Mouse (Mus musculus) embryonic facial prominence, embryonic 10.5 days (tissue): ENCODE data around the gene Hspb9. TPM values are rescaled to one million over a fixed set of nuclear protein-coding genes. Genes with fewer than 3 reads are reported as not detected.

Experiments
- DNase-seq: peaks from one replicate; pipeline ENCODE4 v3.0.0-alpha.2; 2017; ENCODE audit warnings: low spot score
- H3K27ac ChIP-seq: fragments of 300-500 bp; sonication (generic); replicated peaks from 2 replicates; pipeline ENCODE4 v1.5.1; 2016; ENCODE audit warnings: mild to moderate bottlenecking
- H3K27me3 ChIP-seq: fragments of 300-500 bp; sonication (generic); replicated peaks from 2 replicates; pipeline ENCODE4 v1.6.1; 2016; ENCODE audit warnings: low read depth, mild to moderate bottlenecking; ENCODE audit not compliant: poor library complexity, severe bottlenecking
- H3K36me3 ChIP-seq: fragments of 300-500 bp; sonication (generic); replicated peaks from 2 replicates; pipeline ENCODE4 v1.6.1; 2016; ENCODE audit warnings: mild to moderate bottlenecking, moderate library complexity
- H3K4me1 ChIP-seq: fragments of 300-500 bp; sonication (generic); 2 replicates; pipeline ENCODE4 v1.6.1; 2016
- H3K4me3 ChIP-seq: fragments of 300-500 bp; sonication (generic); 2 replicates; pipeline ENCODE4 v1.5.1; 2016; ENCODE audit warnings: mild to moderate bottlenecking, moderate library complexity
- H3K9me3 ChIP-seq: fragments of 300-500 bp; sonication (generic); 2 replicates; pipeline ENCODE4 v1.6.1; 2016; ENCODE audit warnings: mild to moderate bottlenecking
- WGBS: fragments of 180-500 bp; shearing (Covaris S2); methylation state at CpG from one replicate; pipeline ENCODE4 v1.1.7; 2016; 5-methylcytosine and 5-hydroxymethylcytosine counted together
- polyA plus RNA-seq: library from polyadenylated mRNA; unstranded; fragments of >200 nt; fragmentation: Nextera tagmentation; extraction: Ambion mirVana; gene quantifications from 2 replicates; pipeline ENCODE4 v1.2.1, GENCODE M21; 2016

Gene Hspb9
- 0.56 TPM in 1 of 2 replicates, not detected in the other for polyA plus RNA-seq

- DNase-seq = peak; percentile 79
- Histone ChIP-seq H3K4me3 (peak within 1 kb of the TSS; percentile 97), H3K36me3 (peaks cover 61% of the 10 kb centered on the region), H3K4me1 (peaks cover 48% of the 10 kb centered on the region), H3K27me3 (no peaks in the 10 kb centered on the region), H3K27ac (peak within 1 kb of the TSS; percentile 99), H3K9me3 (no peaks in the 10 kb centered on the region)
- WGBS = 2% methylated on average over 38 of the region's 38 CpGs
Measured at GRCm38 (mm10) chr11:100713735-100714533, at the start of gene Hspb9. TSS of gene Hspb9 (plus strand) at chr11:100713850.

GRCm38 (mm10) chr11:100671049-100671448 lies 42.6 kb upstream of the Hspb9 start:
- Histone ChIP-seq H3K4me3 (no peak overlapping the region), H3K27me3 (peaks cover 41% of the 10 kb centered on the region), H3K4me1 (peaks cover 15% of the 10 kb centered on the region), H3K36me3 (no peaks in the 10 kb centered on the region), H3K27ac (no peak overlapping the region), H3K9me3 (peaks cover 7% of the 10 kb centered on the region; the same call in 1 of the 2 replicates)
- WGBS = 81% methylated on average over 1 of the region's 1 CpGs
- no peak for DNase-seq

GRCm38 (mm10) chr11:100671956-100672355 lies 41.7 kb upstream of the Hspb9 start:
- Histone ChIP-seq H3K4me3 (no peak overlapping the region), H3K4me1 (peaks cover 15% of the 10 kb centered on the region), H3K27ac (no peak overlapping the region), H3K9me3 (peaks cover 7% of the 10 kb centered on the region; the same call in 1 of the 2 replicates), H3K36me3 (no peaks in the 10 kb centered on the region), H3K27me3 (peaks cover 41% of the 10 kb centered on the region)
- no peak for DNase-seq
- 80% methylated on average over 2 of the region's 2 CpGs for WGBS

GRCm38 (mm10) chr11:100673169-100673568 lies 40.5 kb upstream of the Hspb9 start:
- H3K36me3 ChIP-seq = no peaks in the 10 kb centered on the region
- H3K27me3 ChIP-seq = peaks cover 41% of the 10 kb centered on the region
- 2% methylated on average over 23 of the region's 23 CpGs for WGBS
- H3K4me3 ChIP-seq = peak overlapping the region; percentile 45
- H3K4me1 ChIP-seq = peaks cover 24% of the 10 kb centered on the region
- peak; percentile 60 for DNase-seq
- H3K9me3 ChIP-seq = peaks cover 7% of the 10 kb centered on the region; the same call in 1 of the 2 replicates
- H3K27ac ChIP-seq = peak overlapping the region; percentile 62; the same call in 1 of the 2 replicates

- peaks cover 32% of the 10 kb centered on the region for H3K27me3 ChIP-seq
- H3K36me3 ChIP-seq = no peaks in the 10 kb centered on the region
- H3K9me3 ChIP-seq = no peaks in the 10 kb centered on the region
- H3K4me1 ChIP-seq = peaks cover 19% of the 10 kb centered on the region
- H3K27ac ChIP-seq = no peak overlapping the region
- no peak for DNase-seq
- no peak overlapping the region for H3K4me3 ChIP-seq
- 64% methylated on average over 7 of the region's 7 CpGs for WGBS
Measured at GRCm38 (mm10) chr11:100677810-100678209, 35.8 kb upstream of the Hspb9 start.

- 77% methylated on average over 5 of the region's 5 CpGs for WGBS
- Histone ChIP-seq H3K27ac (no peak overlapping the region), H3K27me3 (0 out of 2 replicates have a peak, but pooled peaks cover 6% of the 10 kb centered on the region), H3K36me3 (no peaks in the 10 kb centered on the region), H3K9me3 (no peaks in the 10 kb centered on the region), H3K4me3 (no peak overlapping the region), H3K4me1 (peaks cover 10% of the 10 kb centered on the region; the same call in 1 of the 2 replicates)
- no peak for DNase-seq
Measured at GRCm38 (mm10) chr11:100681826-100682225, 31.8 kb upstream of the Hspb9 start.

GRCm38 (mm10) chr11:100682526-100682925 lies 31.1 kb upstream of the Hspb9 start:
- H3K36me3 ChIP-seq = no peaks in the 10 kb centered on the region
- no peak overlapping the region for H3K4me3 ChIP-seq
- 72% methylated on average over 5 of the region's 5 CpGs for WGBS
- no peak overlapping the region for H3K27ac ChIP-seq
- H3K4me1 ChIP-seq = peaks cover 7% of the 10 kb centered on the region; the same call in 1 of the 2 replicates
- H3K27me3 ChIP-seq = 0 out of 2 replicates have a peak, but pooled peaks cover 6% of the 10 kb centered on the region
- H3K9me3 ChIP-seq = no peaks in the 10 kb centered on the region
- no peak for DNase-seq

- Histone ChIP-seq H3K27me3 (0 out of 2 replicates have a peak, but pooled peaks cover 4% of the 10 kb centered on the region), H3K9me3 (no peaks in the 10 kb centered on the region), H3K4me3 (no peak overlapping the region), H3K36me3 (no peaks in the 10 kb centered on the region), H3K27ac (no peak overlapping the region), H3K4me1 (no peaks in the 10 kb centered on the region)
- no peak for DNase-seq
- WGBS = 73% methylated on average over 2 of the region's 2 CpGs
Measured at GRCm38 (mm10) chr11:100684084-100684483, 29.6 kb upstream of the Hspb9 start.

- no peaks in the 10 kb centered on the region for H3K4me1 ChIP-seq
- H3K36me3 ChIP-seq = no peaks in the 10 kb centered on the region
- no peak overlapping the region for H3K27ac ChIP-seq
- no peak for DNase-seq
- H3K27me3 ChIP-seq = peaks cover 7% of the 10 kb centered on the region
- no peak overlapping the region for H3K4me3 ChIP-seq
- 75% methylated on average over 3 of the region's 3 CpGs for WGBS
- H3K9me3 ChIP-seq = no peaks in the 10 kb centered on the region
Measured at GRCm38 (mm10) chr11:100685371-100685770, 28.3 kb upstream of the Hspb9 start.

GRCm38 (mm10) chr11:100687265-100687664 lies 26.4 kb upstream of the Hspb9 start:
- H3K27me3 ChIP-seq = peaks cover 26% of the 10 kb centered on the region
- WGBS = 80% methylated on average over 7 of the region's 7 CpGs
- H3K27ac ChIP-seq = no peak overlapping the region
- H3K9me3 ChIP-seq = no peaks in the 10 kb centered on the region
- H3K4me3 ChIP-seq = no peak overlapping the region
- peaks cover 8% of the 10 kb centered on the region for H3K4me1 ChIP-seq
- DNase-seq = no peak
- no peaks in the 10 kb centered on the region for H3K36me3 ChIP-seq

GRCm38 (mm10) chr11:100688443-100688842 lies 25.2 kb upstream of the Hspb9 start:
- no peak for DNase-seq
- peaks cover 37% of the 10 kb centered on the region for H3K27me3 ChIP-seq
- 70% methylated on average over 4 of the region's 4 CpGs for WGBS
- peaks cover 19% of the 10 kb centered on the region for H3K4me1 ChIP-seq
- H3K4me3 ChIP-seq = no peak overlapping the region
- H3K9me3 ChIP-seq = no peaks in the 10 kb centered on the region
- no peak overlapping the region for H3K27ac ChIP-seq
- H3K36me3 ChIP-seq = no peaks in the 10 kb centered on the region

GRCm38 (mm10) chr11:100690389-100690788 lies 23.3 kb upstream of the Hspb9 start:
- WGBS = 78% methylated on average over 7 of the region's 7 CpGs
- H3K9me3 ChIP-seq = no peaks in the 10 kb centered on the region
- no peak for DNase-seq
- peaks cover 21% of the 10 kb centered on the region for H3K4me1 ChIP-seq
- H3K27me3 ChIP-seq = peaks cover 41% of the 10 kb centered on the region
- H3K4me3 ChIP-seq = no peak overlapping the region
- no peaks in the 10 kb centered on the region for H3K36me3 ChIP-seq
- no peak overlapping the region for H3K27ac ChIP-seq

GRCm38 (mm10) chr11:100692164-100692616 lies 21.5 kb upstream of the Hspb9 start, which contains the start of gene Zfp385c:
TSS of gene Zfp385c (minus strand) at chr11:100692455.
- H3K36me3 ChIP-seq = no peaks in the 10 kb centered on the region
- under 1% methylated on average over 23 of the region's 23 CpGs for WGBS

More at GRCm38 (mm10) chr11:100692164-100692616, 21.5 kb upstream of the Hspb9 start, which contains the start of gene Zfp385c:
- Histone ChIP-seq H3K9me3 (no peaks in the 10 kb centered on the region), H3K27ac (no peak within 1 kb of the TSS), H3K4me1 (peaks cover 21% of the 10 kb centered on the region), H3K4me3 (peak within 1 kb of the TSS; percentile 52), H3K27me3 (peaks cover 41% of the 10 kb centered on the region)
- DNase-seq = peak; percentile 46
